Mouse (Mus musculus) brain, adult 2 months (tissue): ENCODE results near the gene Fig4.

Experiments
- DNase-seq: peaks from one replicate; pipeline ENCODE4 v3.0.0; 2011; ENCODE audit warnings: low read depth, low spot score

Fig4 gene

GRCm38 (mm10) chr10:41302689-41303431 lies at the start of gene Fig4:
Gene Fig4 (minus strand): TSS chr10:41303260.
- DNase-seq: peak; percentile 95

GRCm38 (mm10) chr10:41341346-41341745 lies 38.3 kb upstream of the Fig4 start:
- DNase-seq: no peak

GRCm38 (mm10) chr10:41332533-41333043 lies 29.5 kb upstream of the Fig4 start:
- DNase-seq: no peak

- DNase-seq: peak; percentile 37
Measured at GRCm38 (mm10) chr10:41315866-41316265, 12.8 kb upstream of the Fig4 start.

- no peak for DNase-seq
Measured at GRCm38 (mm10) chr10:41308205-41308604, 5.1 kb upstream of the Fig4 start.

GRCm38 (mm10) chr10:41304961-41305455 lies 1.9 kb upstream of the Fig4 start:
- no peak for DNase-seq

- peak; percentile 96 for DNase-seq
Measured at GRCm38 (mm10) chr10:41303639-41304444, 782 bp upstream of the Fig4 start, which contains the start of gene Ak9. Gene Ak9 (plus strand): TSS chr10:41303980.

- DNase-seq: no peak
Measured at GRCm38 (mm10) chr10:41300161-41300560, 2.9 kb downstream of the Fig4 start.

GRCm38 (mm10) chr10:41295145-41295544 lies 7.9 kb downstream of the Fig4 start:
- DNase-seq: peak; percentile 83

GRCm38 (mm10) chr10:41294734-41295133 lies 8.3 kb downstream of the Fig4 start:
- peak; percentile 41 for DNase-seq

- no peak for DNase-seq
Measured at GRCm38 (mm10) chr10:41293019-41293418, 10.0 kb downstream of the Fig4 start.

GRCm38 (mm10) chr10:41291021-41291420 lies 12.0 kb downstream of the Fig4 start:
- no peak for DNase-seq

- DNase-seq: peak; percentile 94
Measured at GRCm38 (mm10) chr10:41288771-41289415, 14.2 kb downstream of the Fig4 start.

- no peak for DNase-seq
Measured at GRCm38 (mm10) chr10:41288074-41288473, 15.0 kb downstream of the Fig4 start.

GRCm38 (mm10) chr10:41287618-41288017 lies 15.4 kb downstream of the Fig4 start:
- DNase-seq: no peak

- DNase-seq: no peak
Measured at GRCm38 (mm10) chr10:41282086-41282485, 21.0 kb downstream of the Fig4 start.

- peak; percentile 59 for DNase-seq
Measured at GRCm38 (mm10) chr10:41280796-41281195, 22.3 kb downstream of the Fig4 start.

- DNase-seq: peak; percentile 24
Measured at GRCm38 (mm10) chr10:41280177-41280576, 22.9 kb downstream of the Fig4 start.

- no peak for DNase-seq
Measured at GRCm38 (mm10) chr10:41278808-41279207, 24.3 kb downstream of the Fig4 start.

- peak; percentile 23 for DNase-seq
Measured at GRCm38 (mm10) chr10:41274871-41275270, 28.2 kb downstream of the Fig4 start.

GRCm38 (mm10) chr10:41271860-41272259 lies 31.2 kb downstream of the Fig4 start:
- peak; percentile 46 for DNase-seq

GRCm38 (mm10) chr10:41261889-41262288 lies 41.2 kb downstream of the Fig4 start:
- DNase-seq: no peak
